Mouse (Mus musculus) forebrain, embryonic 14.5 days (tissue): ENCODE results near the gene Tlr12. TPM values are rescaled to one million over a fixed set of nuclear protein-coding genes. Genes with fewer than 3 reads are reported as not detected.

ENCODE experiments used
- ATAC-seq: fragments of 200-750 bp; cut with Nextera tagmentation; 2 replicates; pipeline ENCODE4 v1.8.0; 2017; ENCODE audit warnings: mild to moderate bottlenecking, moderate library complexity
- DNase-seq: peaks from one replicate; pipeline ENCODE4 v3.0.0-alpha.2; 2015; ENCODE audit warnings: low spot score
- H3K27ac ChIP-seq: fragments of 300-500 bp; sonication (generic); 2 replicates; pipeline ENCODE4 v1.5.1; 2014; ENCODE audit warnings: low read depth, mild to moderate bottlenecking, control low read depth, low read length, moderate library complexity
- H3K27me3 ChIP-seq: fragments of 300-500 bp; sonication (generic); replicated peaks from 2 replicates; pipeline ENCODE4 v1.6.1; 2014; ENCODE audit warnings: low read length, control low read depth, mixed read lengths; ENCODE audit not compliant: control insufficient read depth, insufficient read depth
- H3K36me3 ChIP-seq: fragments of 300-500 bp; sonication (generic); 2 replicates; pipeline ENCODE4 v1.6.1; 2014; ENCODE audit warnings: low read length, control low read depth; ENCODE audit not compliant: control insufficient read depth, insufficient read depth
- H3K4me1 ChIP-seq: fragments of 300-500 bp; sonication (generic); 2 replicates; pipeline ENCODE4 v1.6.1; 2014; ENCODE audit warnings: antibody characterized with exemption, low read length, control low read depth; ENCODE audit not compliant: control insufficient read depth, insufficient read depth
- H3K4me2 ChIP-seq: fragments of 300-500 bp; sonication (generic); 2 replicates; pipeline ENCODE4 v1.6.1; 2014; ENCODE audit warnings: mild to moderate bottlenecking, control low read depth, low read length
- H3K4me3 ChIP-seq: fragments of 300-500 bp; sonication (generic); 2 replicates; pipeline ENCODE4 v1.5.1; 2014; ENCODE audit warnings: low read depth, low read length, control low read depth
- H3K9ac ChIP-seq: fragments of 300-500 bp; sonication (generic); 2 replicates; pipeline ENCODE4 v1.6.1; 2014; ENCODE audit warnings: mild to moderate bottlenecking, low read length, control low read depth, moderate library complexity
- H3K9me3 ChIP-seq: fragments of 300-500 bp; sonication (generic); replicated peaks from 2 replicates; pipeline ENCODE4 v1.6.1; 2016; ENCODE audit warnings: low read length, control low read depth, mixed read lengths; ENCODE audit not compliant: control insufficient read depth
- WGBS: fragments of 180-500 bp; shearing (Covaris S2); extraction: QIAGEN DNeasy Blood & Tissue Kit; methylation state at CpG from one replicate; pipeline ENCODE4 v1.1.7; 2014; 5-methylcytosine and 5-hydroxymethylcytosine counted together
- polyA plus RNA-seq: library from polyadenylated mRNA; unstranded; fragments of >200 nt; fragmentation: Nextera tagmentation; extraction: Ambion mirVana; gene quantifications from 2 replicates; pipeline ENCODE4 v1.2.1, GENCODE M21; 2014

Gene Tlr12
- polyA plus RNA-seq, 1 experiment from 2014 or later = 0.83 TPM

DNA sequence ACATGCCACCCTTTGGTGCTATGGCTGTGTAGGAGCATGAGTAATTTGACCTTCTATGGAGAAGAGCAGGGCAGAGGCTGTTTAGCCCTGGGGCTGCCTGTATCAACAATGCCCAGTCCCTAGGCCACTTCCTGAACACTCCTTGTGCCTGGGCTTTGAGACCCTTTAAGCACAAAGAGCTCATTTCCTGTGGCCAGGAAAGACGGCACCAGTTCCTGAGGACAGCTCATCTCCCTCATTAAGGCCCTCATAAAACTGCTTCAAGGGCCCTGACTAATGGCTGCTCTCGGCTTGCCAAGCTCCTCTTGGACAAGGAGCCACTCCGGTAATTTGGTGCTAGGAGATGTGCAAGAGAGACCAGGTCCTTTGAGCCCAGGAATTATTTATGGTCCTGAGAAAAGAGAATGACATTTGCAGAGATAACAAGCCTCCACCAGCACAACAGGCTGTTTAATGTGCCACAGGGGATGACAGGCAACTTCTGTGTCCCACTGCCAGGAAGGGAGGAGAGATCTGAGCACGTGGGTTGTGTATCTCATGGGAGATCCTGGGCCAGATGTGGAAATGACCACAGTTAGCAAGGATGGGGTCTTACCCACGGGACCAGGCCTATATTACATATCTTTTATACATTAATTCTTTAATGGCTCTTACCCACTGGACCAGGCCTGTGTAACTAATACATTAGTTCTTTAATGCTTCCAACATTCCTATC lies 34.3 kb upstream of the Tlr12 start:
- Histone ChIP-seq H3K4me3 (no peak overlapping the region), H3K4me2 (no peak overlapping the region), H3K4me1 (peaks cover 7% of the 10 kb centered on the region; the same call in 1 of the 2 replicates), H3K9ac (no peak overlapping the region), H3K9me3 (no peaks in the 10 kb centered on the region), H3K27me3 (0 out of 2 replicates have a peak, but pooled peaks cover 6% of the 10 kb centered on the region), H3K36me3 (no peaks in the 10 kb centered on the region), H3K27ac (no peak overlapping the region)
- WGBS = 59% methylated on average over 5 of the region's 5 CpGs
- no peak for ATAC-seq
- DNase-seq = no peak

DNA sequence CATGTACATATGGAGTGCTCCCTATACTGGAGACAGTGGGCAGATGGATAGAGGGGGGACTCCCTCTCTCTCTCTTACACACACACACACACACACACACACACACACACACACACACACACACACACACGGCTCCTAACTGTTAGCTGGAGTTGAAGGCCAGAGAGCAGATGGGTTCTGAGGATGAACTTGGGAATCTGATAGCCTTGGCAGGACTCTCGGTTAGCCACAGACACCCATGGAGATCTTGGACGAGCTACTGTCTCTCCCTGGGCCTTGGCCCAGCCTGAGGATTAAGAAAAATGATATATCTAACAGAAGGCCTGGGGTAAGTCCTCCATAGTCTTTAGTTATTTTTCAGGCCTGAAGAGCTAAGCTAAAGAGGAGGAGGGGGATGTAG lies 33.1 kb upstream of the Tlr12 start:
- H3K4me2 ChIP-seq = no peak overlapping the region
- DNase-seq (no peak), ATAC-seq (no peak)
- no peaks in the 10 kb centered on the region for H3K36me3 ChIP-seq
- no peak overlapping the region for H3K4me3 ChIP-seq
- peaks cover 7% of the 10 kb centered on the region; the same call in 1 of the 2 replicates for H3K4me1 ChIP-seq
- H3K9me3 ChIP-seq = no peaks in the 10 kb centered on the region
- 58% methylated on average over 3 of the region's 3 CpGs for WGBS
- no peak overlapping the region for H3K27ac ChIP-seq
- no peak overlapping the region for H3K9ac ChIP-seq
- 0 out of 2 replicates have a peak, but pooled peaks cover 4% of the 10 kb centered on the region for H3K27me3 ChIP-seq

DNA sequence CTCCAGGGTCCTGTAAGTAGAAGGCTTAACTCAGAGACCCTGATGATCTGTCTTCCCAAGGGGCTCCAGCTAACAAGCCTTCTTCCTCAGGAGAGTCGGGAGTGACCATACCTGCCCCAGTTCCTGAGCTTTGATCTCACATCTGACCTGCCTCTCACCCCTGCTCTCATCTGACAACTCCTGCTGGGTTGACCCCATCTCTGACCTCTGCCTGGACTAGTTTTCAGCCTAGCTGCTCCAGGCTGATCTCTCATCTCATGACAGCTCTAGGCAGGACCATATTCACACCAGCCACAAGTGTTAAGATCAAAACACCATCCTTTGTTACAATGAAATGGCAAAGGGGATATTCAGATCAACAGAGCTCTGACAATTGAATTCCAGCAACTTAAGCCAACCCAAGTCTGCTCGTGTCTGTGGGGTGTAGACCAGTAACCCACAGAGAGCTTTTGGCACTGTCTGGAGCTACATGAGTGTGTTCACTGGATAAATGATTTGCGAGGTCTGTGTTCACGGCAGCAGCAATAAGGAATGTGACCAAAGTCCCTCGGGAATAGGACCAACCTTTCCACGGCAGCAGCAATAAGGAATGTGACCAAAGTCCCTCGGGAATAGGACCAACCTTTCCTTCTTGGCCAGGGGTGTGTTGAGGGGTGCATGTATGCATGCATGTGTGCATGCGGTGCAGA lies 30.3 kb upstream of the Tlr12 start:
- H3K9me3 ChIP-seq = no peaks in the 10 kb centered on the region
- no peak overlapping the region for H3K4me3 ChIP-seq
- no peak overlapping the region for H3K9ac ChIP-seq
- no peak overlapping the region for H3K27ac ChIP-seq
- H3K27me3 ChIP-seq = no peaks in the 10 kb centered on the region
- ATAC-seq = no peak
- H3K4me1 ChIP-seq = peaks cover under 1% of the 10 kb centered on the region; the same call in 1 of the 2 replicates
- DNase-seq = no peak
- H3K4me2 ChIP-seq = no peak overlapping the region
- 65% methylated on average over 8 of the region's 8 CpGs for WGBS
- H3K36me3 ChIP-seq = no peaks in the 10 kb centered on the region

DNA sequence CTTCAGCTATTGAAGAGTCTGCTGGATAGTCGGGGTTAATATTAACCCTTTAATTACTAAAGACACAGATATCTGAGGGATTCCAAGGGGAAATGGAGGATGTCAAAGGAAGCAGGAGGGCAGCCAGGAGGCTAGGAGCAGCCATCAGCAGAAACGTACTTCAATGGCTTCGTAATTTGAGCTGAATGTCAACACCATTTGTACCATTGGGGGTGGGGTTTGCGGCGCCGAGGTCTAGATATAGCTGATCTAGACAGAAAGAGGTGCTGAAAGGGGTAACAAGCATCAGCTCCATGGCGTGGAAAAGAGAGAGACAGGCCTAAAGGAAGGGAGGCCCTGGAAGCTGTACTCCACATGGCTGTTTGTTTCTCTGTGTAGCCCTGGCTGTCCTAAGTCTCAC lies 28.3 kb upstream of the Tlr12 start:
- H3K9ac ChIP-seq = no peak overlapping the region
- H3K9me3 ChIP-seq = no peaks in the 10 kb centered on the region
- no peak overlapping the region for H3K4me2 ChIP-seq
- 51% methylated on average over 7 of the region's 7 CpGs for WGBS
- no peaks in the 10 kb centered on the region for H3K36me3 ChIP-seq
- DNase-seq = no peak
- no peaks in the 10 kb centered on the region for H3K27me3 ChIP-seq
- no peak for ATAC-seq
- no peak overlapping the region for H3K4me3 ChIP-seq
- H3K4me1 ChIP-seq = no peaks in the 10 kb centered on the region
- no peak overlapping the region for H3K27ac ChIP-seq

DNA sequence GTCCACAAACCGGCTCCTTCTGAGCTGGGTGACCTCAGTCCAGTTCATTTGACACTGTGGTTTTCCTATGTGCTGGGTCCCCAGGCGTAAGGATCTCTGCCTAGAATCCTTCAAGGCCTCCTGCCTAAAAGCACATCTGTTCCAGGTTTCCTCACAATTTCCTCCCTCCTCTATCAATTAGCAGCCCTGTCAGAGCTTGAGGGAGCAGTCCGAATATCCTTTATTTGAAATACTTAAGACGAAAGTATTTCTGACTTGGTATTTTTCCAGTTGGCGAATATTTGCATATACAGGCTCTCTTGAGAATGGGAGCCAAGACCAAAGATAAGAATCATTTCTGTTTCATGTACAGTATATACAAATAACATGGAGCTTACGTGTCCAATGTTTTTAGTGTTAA lies 27.5 kb upstream of the Tlr12 start:
- Histone ChIP-seq H3K9ac (no peak overlapping the region), H3K27ac (no peak overlapping the region), H3K36me3 (no peaks in the 10 kb centered on the region), H3K4me2 (no peak overlapping the region), H3K4me3 (no peak overlapping the region), H3K9me3 (no peaks in the 10 kb centered on the region), H3K4me1 (no peaks in the 10 kb centered on the region), H3K27me3 (no peaks in the 10 kb centered on the region)
- 83% methylated on average over 6 of the region's 6 CpGs for WGBS
- no peak for ATAC-seq
- no peak for DNase-seq

DNA sequence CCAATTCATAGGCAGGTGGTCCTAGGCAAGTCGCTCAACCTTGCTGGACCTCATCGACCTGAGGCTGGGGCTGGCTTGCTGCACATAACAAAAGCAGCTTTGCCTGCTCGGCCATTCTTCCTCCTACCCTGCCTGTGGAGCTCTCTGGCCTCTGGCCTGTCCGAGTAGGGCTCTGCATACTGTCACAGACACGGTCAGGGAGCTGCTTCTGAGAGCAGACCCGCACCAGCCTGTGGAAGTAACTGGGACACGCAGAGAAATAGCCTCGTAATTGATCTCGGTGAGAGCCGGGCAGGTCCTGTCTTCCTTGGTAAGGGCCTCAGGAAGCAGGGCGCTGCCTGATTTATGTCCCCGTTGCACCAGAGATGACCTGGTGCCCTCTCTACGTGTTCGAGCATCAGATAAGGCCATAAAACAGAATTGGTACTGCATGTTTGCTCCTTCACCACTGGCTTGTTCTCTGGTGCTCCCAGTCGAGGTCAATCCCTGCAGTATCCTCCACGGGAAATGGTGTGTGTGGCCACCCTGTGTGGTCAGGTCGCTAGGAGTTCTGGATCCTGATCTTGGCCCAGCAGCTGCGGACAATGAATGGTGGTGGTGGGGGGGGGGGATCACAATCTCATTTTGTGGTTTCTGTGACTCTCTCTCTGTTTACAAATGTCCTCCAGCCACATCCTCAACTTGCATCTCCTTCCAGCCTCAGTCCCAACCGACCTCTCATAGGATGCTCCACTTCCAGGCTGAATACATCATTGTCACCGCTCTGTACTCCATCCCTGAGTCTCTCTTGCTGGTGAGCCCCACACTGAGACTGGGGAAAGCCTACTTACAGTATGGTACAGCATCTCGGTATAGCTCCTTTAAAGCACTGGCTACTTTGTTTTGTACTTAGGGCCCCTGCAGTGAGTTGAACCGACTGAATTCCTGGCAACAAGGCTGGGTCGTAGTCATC lies 23.6 kb upstream of the Tlr12 start:
- H3K9me3 ChIP-seq = no peaks in the 10 kb centered on the region
- WGBS = 67% methylated on average over 23 of the region's 23 CpGs
- DNase-seq (no peak), ATAC-seq (no peak)
- no peaks in the 10 kb centered on the region for H3K4me1 ChIP-seq
- H3K9ac ChIP-seq = no peak overlapping the region
- H3K4me2 ChIP-seq = no peak overlapping the region
- no peaks in the 10 kb centered on the region for H3K36me3 ChIP-seq
- no peak overlapping the region for H3K4me3 ChIP-seq
- H3K27ac ChIP-seq = no peak overlapping the region
- no peaks in the 10 kb centered on the region for H3K27me3 ChIP-seq

DNA sequence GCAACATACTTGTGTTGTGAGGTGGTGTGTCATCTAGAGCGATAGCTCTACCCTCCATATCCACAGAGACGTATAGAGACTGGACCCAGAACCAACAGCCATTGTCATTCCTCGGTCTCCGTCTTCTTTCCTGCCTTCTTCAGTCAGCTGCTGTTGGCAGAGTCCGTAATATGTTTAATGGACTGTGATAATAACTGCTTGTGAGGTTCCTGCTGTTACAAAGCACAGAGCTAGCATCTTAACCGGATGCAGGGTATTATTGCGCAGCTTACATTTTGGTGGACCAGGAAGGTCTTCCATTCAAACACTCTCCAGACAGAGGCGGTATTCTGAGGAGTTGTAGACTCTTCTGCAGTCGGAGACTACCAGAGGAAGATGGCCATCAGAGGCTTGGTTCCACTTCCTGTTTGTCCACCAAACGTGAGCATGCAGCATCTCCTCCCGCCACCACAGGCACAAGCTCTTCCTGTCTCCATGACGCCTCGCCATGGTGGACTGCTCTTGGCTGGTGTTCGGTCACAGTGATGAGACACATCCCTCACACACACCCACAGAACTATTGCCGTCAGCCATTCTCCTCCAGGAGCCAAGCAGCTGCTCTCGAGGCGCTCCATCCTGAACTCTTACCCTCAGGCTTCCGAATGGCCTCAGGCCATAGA lies 20.0 kb upstream of the Tlr12 start:
- H3K9me3 ChIP-seq = no peaks in the 10 kb centered on the region
- no peak for DNase-seq
- H3K4me2 ChIP-seq = no peak overlapping the region
- 81% methylated on average over 18 of the region's 18 CpGs for WGBS
- H3K4me1 ChIP-seq = peaks cover 4% of the 10 kb centered on the region; the same call in 1 of the 2 replicates
- H3K27me3 ChIP-seq = no peaks in the 10 kb centered on the region
- H3K27ac ChIP-seq = 0 out of 2 replicates have a peak overlapping the region, but pooled peaks have one; percentile 10
- H3K9ac ChIP-seq = no peak overlapping the region
- no peak for ATAC-seq
- H3K36me3 ChIP-seq = no peaks in the 10 kb centered on the region
- no peak overlapping the region for H3K4me3 ChIP-seq

DNA sequence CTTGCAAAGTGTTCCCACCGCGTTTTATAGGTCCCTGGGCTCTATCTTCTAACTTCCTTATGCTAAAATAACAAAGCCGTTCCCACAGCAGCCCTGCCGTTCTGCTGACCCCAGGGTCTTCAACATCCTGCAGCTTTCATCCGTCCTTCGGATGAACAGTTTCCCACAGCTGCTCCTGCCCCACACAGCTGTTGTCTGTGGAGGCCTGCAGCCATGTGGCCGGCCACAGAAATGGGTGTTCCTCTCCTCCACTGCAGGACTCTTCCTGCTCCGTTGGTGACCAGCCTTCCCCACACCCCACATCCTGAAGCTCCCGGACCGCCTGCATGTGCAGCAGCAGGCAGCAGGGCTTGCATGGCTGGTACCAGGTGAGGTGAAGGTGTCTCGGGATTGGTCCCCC lies 18.8 kb upstream of the Tlr12 start:
- no peak for DNase-seq
- no peak overlapping the region for H3K27ac ChIP-seq
- no peaks in the 10 kb centered on the region for H3K27me3 ChIP-seq
- ATAC-seq = no peak
- 76% methylated on average over 11 of the region's 11 CpGs for WGBS
- no peak overlapping the region for H3K4me3 ChIP-seq
- no peaks in the 10 kb centered on the region for H3K36me3 ChIP-seq
- H3K4me1 ChIP-seq = peaks cover 4% of the 10 kb centered on the region; the same call in 1 of the 2 replicates
- no peak overlapping the region for H3K4me2 ChIP-seq
- H3K9ac ChIP-seq = no peak overlapping the region
- no peaks in the 10 kb centered on the region for H3K9me3 ChIP-seq
